Mouse (Mus musculus) lung, embryonic 14.5 days (tissue): ENCODE measurements around the gene Lias. TPM values are rescaled to one million over a fixed set of nuclear protein-coding genes. Genes with fewer than 3 reads are reported as not detected.

Experiments
- ATAC-seq: fragments of 200-750 bp; cut with Nextera tagmentation; 2 replicates; pipeline ENCODE4 v1.8.0; 2017; ENCODE audit warnings: mild to moderate bottlenecking, moderate TSS enrichment, moderate library complexity; ENCODE audit not compliant: insufficient read depth
- DNase-seq: peaks from one replicate; pipeline ENCODE4 v3.0.0-alpha.2; 2015
- H3K27ac ChIP-seq: fragments of 300-500 bp; sonication (generic); 2 replicates; pipeline ENCODE4 v1.5.1; 2014; ENCODE audit warnings: low read depth, mild to moderate bottlenecking, moderate library complexity
- H3K27me3 ChIP-seq: fragments of 300-500 bp; sonication (generic); 2 replicates; pipeline ENCODE4 v1.6.1; 2014; ENCODE audit warnings: low read length, control low read depth; ENCODE audit not compliant: insufficient read depth
- H3K36me3 ChIP-seq: fragments of 300-500 bp; sonication (generic); 2 replicates; pipeline ENCODE4 v1.6.1; 2014; ENCODE audit warnings: control low read depth; ENCODE audit not compliant: insufficient read depth
- H3K4me1 ChIP-seq: fragments of 300-500 bp; sonication (generic); 2 replicates; pipeline ENCODE4 v1.6.1; 2014; ENCODE audit warnings: antibody characterized with exemption, control low read depth; ENCODE audit not compliant: insufficient read depth
- H3K4me2 ChIP-seq: fragments of 300-500 bp; sonication (generic); 2 replicates; pipeline ENCODE4 v1.6.1; 2014; ENCODE audit warnings: mild to moderate bottlenecking
- H3K4me3 ChIP-seq: fragments of 300-500 bp; sonication (generic); 2 replicates; pipeline ENCODE4 v1.5.1; 2014; ENCODE audit warnings: low read depth, low read length
- H3K9ac ChIP-seq: fragments of 300-500 bp; sonication (generic); 2 replicates; pipeline ENCODE4 v1.6.1; 2014
- H3K9me3 ChIP-seq: fragments of 300-500 bp; sonication (generic); 2 replicates; pipeline ENCODE4 v1.6.1; 2016; ENCODE audit warnings: low read depth, low read length, control low read depth
- CTCF ChIP-seq: IDR thresholded peaks from 2 replicates; pipeline ENCODE4 v1.5.1; 2016; ENCODE audit warnings: antibody characterized with exemption, low read depth
- WGBS: fragments of 180-500 bp; shearing (Covaris S2); extraction: QIAGEN DNeasy Blood & Tissue Kit; methylation state at CpG from one replicate; pipeline ENCODE4 v1.1.7; 2014; 5-methylcytosine and 5-hydroxymethylcytosine counted together
- polyA plus RNA-seq: library from polyadenylated mRNA; unstranded; fragments of >200 nt; fragmentation: Nextera tagmentation; extraction: Ambion mirVana; gene quantifications from 2 replicates; pipeline ENCODE4 v1.2.1, GENCODE M21; 2014

Lias gene
- polyA plus RNA-seq, 1 experiment from 2014 or later: 58.9 TPM

DNA sequence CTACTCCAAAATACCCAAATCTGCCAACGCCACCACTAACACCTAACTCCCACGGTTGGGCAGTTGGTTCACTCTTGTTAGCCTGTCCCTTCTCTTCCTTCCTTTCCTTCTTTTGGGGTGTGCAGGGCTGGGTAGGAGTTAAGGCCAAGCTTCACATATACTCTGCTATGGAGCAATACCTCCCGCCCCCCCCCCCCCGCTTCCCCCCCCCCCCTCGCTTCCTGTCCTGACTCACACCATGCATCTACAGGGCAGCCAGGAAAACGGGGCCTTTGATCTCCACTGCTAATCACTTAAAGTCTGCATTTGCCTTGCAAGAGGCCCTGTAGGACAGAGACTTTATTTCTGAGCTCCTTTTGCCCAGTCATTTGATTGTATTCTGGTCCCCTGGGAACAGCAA lies 53.7 kb downstream of the Lias start:
- H3K9me3 ChIP-seq: no peaks in the 10 kb centered on the region
- 0 out of 2 replicates have a peak, but pooled peaks cover 4% of the 10 kb centered on the region for H3K36me3 ChIP-seq
- no peak for TF ChIP-seq CTCF
- no peaks in the 10 kb centered on the region for H3K27me3 ChIP-seq
- ATAC-seq (peak; percentile 35; the same call in 1 of the 2 replicates), DNase-seq (peak; percentile 34)
- no peak overlapping the region for H3K4me2 ChIP-seq
- no peak overlapping the region for H3K9ac ChIP-seq
- H3K4me1 ChIP-seq: no peaks in the 10 kb centered on the region
- H3K27ac ChIP-seq: no peak overlapping the region
- H3K4me3 ChIP-seq: no peak overlapping the region
- 33% methylated on average over 3 of the region's 6 CpGs for WGBS

DNA sequence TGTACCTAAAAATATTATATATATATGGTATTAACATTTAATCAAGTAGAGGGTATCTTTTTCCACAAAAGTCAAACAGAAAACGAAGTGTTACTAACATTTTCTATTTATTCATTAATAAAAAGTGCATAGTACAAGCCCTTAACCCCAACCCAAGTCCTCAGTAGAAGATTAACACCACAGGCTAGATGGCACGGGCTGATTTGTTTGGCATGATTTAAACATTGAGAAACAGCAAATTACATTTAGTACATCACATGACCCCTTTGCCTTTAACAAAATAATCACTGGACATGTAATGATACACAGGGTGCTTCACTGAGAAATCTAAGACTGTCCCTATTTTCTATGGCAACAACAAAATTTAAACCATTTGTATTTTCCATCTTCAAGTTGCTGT lies 55.5 kb downstream of the Lias start:
- Histone ChIP-seq H3K4me1 (no peaks in the 10 kb centered on the region), H3K9ac (no peak overlapping the region), H3K27me3 (no peaks in the 10 kb centered on the region), H3K4me3 (no peak overlapping the region), H3K27ac (no peak overlapping the region), H3K36me3 (0 out of 2 replicates have a peak, but pooled peaks cover 4% of the 10 kb centered on the region), H3K9me3 (no peaks in the 10 kb centered on the region), H3K4me2 (no peak overlapping the region)
- DNase-seq: no peak
- TF ChIP-seq CTCF: no peak
- ATAC-seq: no peak
- 60% methylated on average over 2 of the region's 2 CpGs for WGBS

DNA sequence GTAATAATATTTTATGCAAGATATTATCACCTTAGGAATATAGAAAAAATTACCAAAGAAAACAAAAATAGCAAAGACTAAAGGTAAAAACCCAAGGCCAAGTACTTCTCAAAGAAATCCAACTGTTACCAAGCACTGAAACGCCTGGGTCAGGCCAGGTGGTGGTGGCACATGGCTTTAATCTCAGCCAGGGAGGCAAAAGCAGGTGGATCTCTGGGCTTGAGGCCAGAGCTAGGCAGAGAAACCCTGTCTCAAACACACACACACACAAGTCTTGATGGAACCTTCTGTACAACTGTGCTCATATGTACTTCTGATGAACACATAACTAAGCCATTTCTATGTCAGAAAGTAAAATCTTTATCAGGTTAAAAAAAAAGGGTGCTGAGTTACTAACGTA lies 56.5 kb downstream of the Lias start:
- WGBS: 73% methylated on average over 2 of the region's 2 CpGs
- no peak for TF ChIP-seq CTCF
- H3K4me1 ChIP-seq: no peaks in the 10 kb centered on the region
- no peaks in the 10 kb centered on the region for H3K9me3 ChIP-seq
- ATAC-seq: no peak
- DNase-seq: no peak
- no peak overlapping the region for H3K27ac ChIP-seq
- no peak overlapping the region for H3K4me3 ChIP-seq
- H3K36me3 ChIP-seq: 0 out of 2 replicates have a peak, but pooled peaks cover 4% of the 10 kb centered on the region
- H3K9ac ChIP-seq: no peak overlapping the region
- H3K4me2 ChIP-seq: no peak overlapping the region
- H3K27me3 ChIP-seq: no peaks in the 10 kb centered on the region

DNA sequence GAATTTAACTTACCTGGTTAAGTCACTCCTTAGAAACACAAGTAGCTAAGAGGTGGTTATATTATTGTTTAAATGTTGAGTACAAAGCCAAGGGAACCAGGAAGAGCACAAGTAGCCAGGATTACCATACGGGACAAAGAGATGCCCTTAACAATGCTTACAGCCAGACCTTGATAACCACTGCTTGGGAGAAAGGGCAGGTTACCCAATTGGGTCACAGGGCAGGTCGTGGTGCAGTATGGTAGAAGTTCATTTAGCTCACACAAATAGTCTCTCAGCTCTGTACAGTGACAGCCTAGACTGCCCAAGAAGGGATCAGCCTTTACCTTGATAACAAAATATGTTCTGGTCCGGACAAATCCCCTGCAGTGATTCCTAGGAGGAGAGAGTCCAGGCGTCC lies 57.6 kb downstream of the Lias start:
- DNase-seq (no peak), ATAC-seq (no peak)
- Histone ChIP-seq H3K9me3 (no peaks in the 10 kb centered on the region), H3K9ac (no peak overlapping the region), H3K4me2 (no peak overlapping the region), H3K4me3 (no peak overlapping the region), H3K4me1 (no peaks in the 10 kb centered on the region), H3K27me3 (no peaks in the 10 kb centered on the region), H3K27ac (no peak overlapping the region), H3K36me3 (0 out of 2 replicates have a peak, but pooled peaks cover 4% of the 10 kb centered on the region)
- 66% methylated on average over 4 of the region's 4 CpGs for WGBS
- TF ChIP-seq CTCF: no peak

DNA sequence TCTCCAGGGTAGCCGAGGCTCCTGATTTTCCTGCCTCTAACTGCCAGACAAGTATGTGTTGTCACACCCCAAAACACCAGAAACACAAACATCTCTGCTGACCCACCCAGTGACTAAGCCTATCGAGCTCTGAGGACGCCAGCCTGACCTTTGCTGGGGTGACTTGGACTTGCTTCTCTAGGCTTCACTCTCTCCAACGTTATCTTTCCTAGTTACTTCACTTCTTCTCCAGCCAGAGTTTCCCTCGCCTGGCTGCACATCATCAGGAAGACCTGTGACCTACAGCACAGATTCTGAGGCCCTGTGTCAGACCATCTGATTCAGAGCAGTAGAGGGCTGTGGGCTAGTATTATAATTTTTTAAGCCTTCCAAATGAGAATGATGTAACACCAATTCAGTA lies 63.5 kb downstream of the Lias start:
- Histone ChIP-seq H3K4me1 (peaks cover 10% of the 10 kb centered on the region), H3K4me2 (no peak overlapping the region), H3K9me3 (no peaks in the 10 kb centered on the region), H3K4me3 (no peak overlapping the region), H3K9ac (no peak overlapping the region), H3K27me3 (no peaks in the 10 kb centered on the region), H3K27ac (no peak overlapping the region), H3K36me3 (no peaks in the 10 kb centered on the region)
- WGBS: 31% methylated on average over 5 of the region's 5 CpGs
- DNase-seq (no peak), ATAC-seq (no peak)
- TF ChIP-seq CTCF: no peak

DNA sequence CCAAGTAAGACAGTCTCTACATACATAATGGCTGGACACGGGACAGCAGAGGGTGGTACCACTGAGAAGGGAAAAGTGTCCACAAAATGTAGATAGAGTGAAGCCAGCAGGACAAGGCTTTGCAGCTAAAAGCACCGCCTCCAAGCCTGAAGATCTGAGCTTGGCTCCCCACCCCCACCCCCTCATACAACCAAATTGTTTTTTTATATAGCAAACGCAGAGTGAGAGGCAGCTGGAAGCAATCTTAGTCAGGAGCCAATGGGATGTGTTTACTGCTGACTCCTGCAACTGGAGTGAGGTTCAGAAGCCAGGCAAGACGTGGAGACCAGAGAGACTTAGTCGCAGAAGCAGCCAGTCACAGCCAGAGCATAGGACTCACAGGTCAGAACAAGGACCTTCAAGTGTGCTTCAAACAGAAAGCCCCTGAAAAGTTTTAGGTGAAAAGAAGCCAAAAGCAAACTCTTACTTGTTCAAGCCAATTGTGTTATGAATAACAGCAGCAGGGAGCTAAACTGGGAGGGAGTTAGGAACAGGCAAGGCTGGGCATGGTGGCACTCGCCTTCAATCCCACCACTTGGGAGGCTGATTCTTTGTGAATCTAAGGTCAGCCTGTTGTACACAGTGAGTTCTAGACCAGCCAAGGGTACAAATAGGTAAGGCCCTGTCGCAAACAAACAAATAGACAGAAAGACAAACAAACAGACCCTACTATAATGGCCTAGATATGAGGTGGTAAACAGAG lies 66.0 kb downstream of the Lias start:
- TF ChIP-seq CTCF: no peak
- Histone ChIP-seq H3K9ac (no peak overlapping the region), H3K4me3 (no peak overlapping the region), H3K36me3 (no peaks in the 10 kb centered on the region), H3K9me3 (no peaks in the 10 kb centered on the region), H3K27ac (peak overlapping the region; percentile 92), H3K27me3 (no peaks in the 10 kb centered on the region), H3K4me2 (peak overlapping the region; percentile 4; the same call in 1 of the 2 replicates), H3K4me1 (peaks cover 10% of the 10 kb centered on the region)
- 24% methylated on average over 7 of the region's 7 CpGs for WGBS
- ATAC-seq (peak; percentile 96), DNase-seq (peak; percentile 91)

DNA sequence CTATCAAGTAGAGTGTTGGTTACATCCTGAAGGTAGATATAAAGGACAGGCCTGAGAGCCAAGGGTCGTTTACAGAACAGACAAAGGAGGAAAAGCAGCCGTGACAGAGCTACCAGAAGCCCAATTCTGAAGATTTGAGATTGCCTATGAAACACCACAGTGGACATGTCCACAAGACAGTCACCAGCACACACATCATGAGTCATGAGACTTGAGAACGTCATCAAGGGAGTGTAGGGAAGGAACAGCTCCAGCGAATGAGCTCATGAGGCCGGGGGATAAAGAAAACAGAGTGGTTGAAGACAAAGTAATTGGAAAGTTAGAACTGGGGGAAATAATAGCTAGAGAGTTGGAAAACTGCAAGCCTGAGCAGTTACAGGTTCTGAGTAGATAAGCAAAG lies 66.5 kb downstream of the Lias start:
- TF ChIP-seq CTCF: no peak
- Histone ChIP-seq H3K27ac (peak overlapping the region; percentile 92), H3K9ac (no peak overlapping the region), H3K4me3 (no peak overlapping the region), H3K36me3 (no peaks in the 10 kb centered on the region), H3K4me1 (peaks cover 10% of the 10 kb centered on the region), H3K4me2 (no peak overlapping the region), H3K9me3 (no peaks in the 10 kb centered on the region), H3K27me3 (no peaks in the 10 kb centered on the region)
- WGBS: 45% methylated on average over 5 of the region's 5 CpGs
- ATAC-seq (no peak), DNase-seq (peak; percentile 29)
